Mouse (Mus musculus) cerebellum, postnatal 36 days (tissue): ENCODE results near the gene Cypt3.

Experiments used
- DNase-seq, 2 experiments: peaks; one replicate each; pipeline ENCODE4 v3.0.0; 2021 to 2022; ENCODE audit warnings: mixed read lengths in 2 of 2

The Cypt3 gene

DNA sequence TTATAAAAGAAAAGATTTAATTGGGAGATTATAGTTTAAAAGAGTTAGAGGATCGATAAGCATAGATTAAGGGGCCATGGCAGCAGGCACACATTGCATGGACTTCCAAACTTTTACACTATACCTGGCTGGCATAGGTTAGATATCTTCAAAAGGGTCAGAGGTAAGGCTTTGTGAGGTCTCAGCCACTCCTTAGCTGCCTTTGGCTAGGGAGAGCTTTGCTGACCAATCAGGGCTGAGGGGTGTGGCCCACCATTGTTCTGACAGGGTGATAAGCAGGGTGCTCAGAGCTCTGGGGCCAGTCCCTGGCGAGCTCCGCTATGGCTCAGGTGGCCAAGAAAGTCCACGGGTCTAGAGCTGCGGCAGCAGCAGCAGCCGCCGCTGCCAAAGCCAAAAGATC lies at the start of gene Cypt3:
Gene Cypt3 (plus strand): TSS at position 301 of the 400 bp plus-strand sequence.
- DNase-seq: no peak

DNA sequence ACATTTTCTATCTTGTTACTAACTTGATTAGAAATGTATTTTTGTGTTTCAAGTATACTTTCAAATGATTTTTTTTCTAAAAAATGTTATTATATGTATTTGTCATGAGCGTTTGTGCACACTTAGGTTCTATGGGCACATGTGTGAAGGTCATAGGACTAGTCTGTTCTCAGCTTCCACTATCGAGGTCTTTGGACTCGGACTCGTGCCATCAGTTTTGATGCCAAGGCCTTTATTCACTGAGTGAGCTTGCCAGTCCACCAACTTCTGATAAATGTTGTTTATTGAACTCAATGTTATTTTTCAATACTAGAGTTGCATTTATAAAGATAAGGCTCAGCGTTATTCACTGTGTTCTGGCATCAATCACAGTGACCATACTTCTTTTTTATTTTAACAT lies 42.9 kb upstream of the Cypt3 start:
- DNase-seq: no peak

DNA sequence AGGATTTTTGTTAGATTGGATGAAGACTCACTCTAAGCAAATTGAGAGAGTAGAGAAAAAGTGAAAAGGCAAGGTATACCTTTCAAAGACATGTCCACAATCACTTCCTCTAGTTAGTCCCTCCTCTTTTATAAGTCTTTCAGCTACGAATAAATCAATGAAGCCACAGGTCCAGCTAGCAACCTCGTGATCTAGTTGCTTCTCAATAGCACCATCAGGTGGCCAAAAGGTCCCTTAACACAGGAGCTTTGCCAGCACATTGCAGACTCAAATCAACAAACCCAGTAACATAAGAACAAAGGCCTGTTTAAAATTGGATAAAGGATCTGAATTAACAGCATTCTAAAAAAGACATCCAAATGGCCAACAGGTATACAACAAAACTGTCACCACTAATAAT lies 30.0 kb upstream of the Cypt3 start:
- DNase-seq: peak; percentile 11 to 21

DNA sequence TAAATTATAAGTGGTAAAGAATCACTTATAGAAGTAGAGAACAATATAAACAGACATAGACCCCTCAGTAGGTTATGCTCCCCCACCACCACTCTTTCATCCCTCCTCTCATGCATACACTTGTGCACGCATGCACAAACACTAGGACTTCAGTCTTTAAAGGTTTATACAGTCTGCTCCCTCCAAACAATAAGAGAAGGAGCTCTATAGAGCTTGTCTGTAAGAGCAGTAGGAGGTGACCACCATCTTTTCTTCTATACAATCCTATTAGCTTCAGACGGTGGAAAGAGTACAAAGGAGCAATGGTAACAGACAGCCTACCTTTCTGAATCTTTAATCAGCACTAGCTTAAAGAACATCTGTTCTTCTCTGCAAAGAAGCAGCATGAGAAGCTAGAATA lies 1.8 kb upstream of the Cypt3 start:
- DNase-seq: no peak

DNA sequence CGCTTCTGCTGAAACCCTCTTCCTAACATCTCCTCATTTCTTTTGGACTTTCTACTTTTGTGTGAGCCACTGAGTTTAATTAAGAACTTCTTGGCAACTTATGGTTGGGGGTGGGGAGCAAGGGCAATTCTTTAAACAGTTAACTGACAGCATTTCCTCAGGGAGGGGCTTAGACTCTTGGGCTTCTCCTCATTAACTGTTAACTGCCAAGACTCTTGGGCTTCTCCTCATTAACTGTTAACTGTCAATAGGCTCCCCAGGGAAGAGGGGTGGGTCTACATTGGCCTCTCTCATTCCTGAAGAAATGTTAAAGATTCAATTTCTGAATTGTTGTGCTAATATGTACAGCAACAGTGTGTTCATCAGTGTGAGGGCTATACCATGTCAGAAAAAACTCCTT lies 6.3 kb downstream of the Cypt3 start:
- no peak for DNase-seq

DNA sequence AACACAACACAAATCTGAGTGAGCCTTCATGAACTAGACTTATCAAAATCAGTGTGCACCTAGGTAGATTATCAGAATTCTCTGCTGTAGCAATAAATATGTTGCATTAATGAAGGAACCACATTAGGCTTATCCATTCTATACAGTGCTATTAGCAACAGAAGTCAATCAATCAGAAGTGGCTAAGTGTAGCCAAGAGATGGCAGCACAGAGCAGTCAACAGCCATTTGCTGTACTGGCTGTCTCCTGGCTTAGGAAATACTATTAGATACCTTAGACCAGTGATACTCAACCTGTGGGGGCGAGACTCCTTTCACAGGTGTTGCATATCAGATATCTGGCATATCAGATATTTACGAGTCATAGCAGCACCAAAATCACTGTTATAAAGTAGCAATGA lies 41.2 kb downstream of the Cypt3 start:
- DNase-seq: no peak
